ENCODE assay signal across 8 mouse cellular contexts in genomic region chr17:23564368-23564715, GRCm38 (mm10). TPM values are rescaled to one million over a fixed set of nuclear protein-coding genes. Genes with fewer than 3 reads are reported as not detected.
DNase-seq lines count a peak whose midpoint lies in the region; ATAC-seq and TF ChIP-seq lines count a peak whose summit lies in the region.

No protein-coding gene starts in this region.

- peak overlapping the region; percentile 80 for H3K4me3 ChIP-seq in kidney, embryonic 14.5 days (ENCODE audit: low read length)
- H3K4me3 ChIP-seq in bone marrow macrophage, adult 2 months (ENCODE audit: insufficient read depth, low read length), result peak overlapping the region; percentile 78
- peak overlapping the region; percentile 78 for H3K4me3 ChIP-seq in hindbrain, embryonic 12.5 days
- H3K4me3 ChIP-seq in midbrain, embryonic 11.5 days (ENCODE audit: low read depth, low read length), result peak overlapping the region; percentile 75

- peak overlapping the region; percentile 94 for H3K9ac ChIP-seq in kidney, embryonic 14.5 days (ENCODE audit: low read depth, low read length)
- H3K9ac ChIP-seq in hindbrain, embryonic 12.5 days, result peak overlapping the region; percentile 94
- peak overlapping the region; percentile 94 for H3K9ac ChIP-seq in midbrain, embryonic 11.5 days (ENCODE audit: low read length)

- H3K4me1 ChIP-seq in kidney, embryonic 14.5 days (ENCODE audit: control insufficient read depth, insufficient read depth, low read length), result peaks cover 9% of the 10 kb centered on the region
- H3K4me1 ChIP-seq in bone marrow macrophage, adult 2 months (ENCODE audit: control insufficient read depth, insufficient read depth, low read length), result peaks cover 6% of the 10 kb centered on the region
- H3K4me1 ChIP-seq in hindbrain, embryonic 12.5 days, result peaks cover 13% of the 10 kb centered on the region
- peaks cover 8% of the 10 kb centered on the region for H3K4me1 ChIP-seq in midbrain, embryonic 11.5 days (ENCODE audit: control insufficient read depth, insufficient read depth, low read length)

- H3K4me2 ChIP-seq in kidney, embryonic 14.5 days (replicated peaks; ENCODE audit: low read depth, low read length), result peak overlapping the region; percentile 75
- H3K4me2 ChIP-seq in hindbrain, embryonic 12.5 days (replicated peaks), result peak overlapping the region; percentile 78
- peak overlapping the region; percentile 77 for H3K4me2 ChIP-seq in midbrain, embryonic 11.5 days

- DNase-seq in kidney, postnatal 25 days, result no peak
- DNase-seq in midbrain, embryonic 11.5 days (ENCODE audit: low spot score, missing footprints), result no peak
- no peak for DNase-seq in Muller cell, postnatal 12 days (ENCODE audit: inconsistent ontology term)
- no peak for DNase-seq in thymus, postnatal 25 days
- DNase-seq in T-cell, adult 2 months (ENCODE audit: low spot score), result no peak

- ATAC-seq in kidney, embryonic 14.5 days (ENCODE audit: low FRiP score, low TSS enrichment), result peak; percentile 82
- peak; percentile 87 for ATAC-seq in hindbrain, embryonic 12.5 days (ENCODE audit: low FRiP score)
- peak; percentile 83 for ATAC-seq in midbrain, embryonic 11.5 days (ENCODE audit: low FRiP score)

- TF ChIP-seq POLR2A in bone marrow macrophage, adult 2 months (IDR thresholded peaks at IDR 0.05; ENCODE audit: borderline replicate concordance, low read depth, low read length), result no peak

- 0 out of 2 replicates have a peak, but pooled peaks have one; percentile 6 for TF ChIP-seq CTCF in bone marrow macrophage, adult 2 months (IDR thresholded peaks at IDR 0.05; ENCODE audit: low read depth, low read length)

- peak overlapping the region; percentile 92 for H3K27ac ChIP-seq in kidney, embryonic 14.5 days (ENCODE audit: low read depth, low read length)
- H3K27ac ChIP-seq in bone marrow macrophage, adult 2 months (ENCODE audit: insufficient read depth, low read depth, low read length), result peak overlapping the region; percentile 63; the same call in 1 of the 2 replicates
- H3K27ac ChIP-seq in hindbrain, embryonic 12.5 days, result peak overlapping the region; percentile 94
- peak overlapping the region; percentile 84 for H3K27ac ChIP-seq in midbrain, embryonic 11.5 days (ENCODE audit: low read depth, low read length)

- 1% methylated on average over 8 of the region's 8 CpGs for WGBS in kidney, embryonic 14.5 days
- 2% methylated on average over 8 of the region's 8 CpGs for WGBS in hindbrain, embryonic 12.5 days
- 2% methylated on average over 8 of the region's 8 CpGs for WGBS in midbrain, embryonic 11.5 days

- H3K36me3 ChIP-seq in kidney, embryonic 14.5 days (ENCODE audit: control insufficient read depth, insufficient read depth, low read length), result peaks cover 13% of the 10 kb centered on the region
- peaks cover 17% of the 10 kb centered on the region for H3K36me3 ChIP-seq in hindbrain, embryonic 12.5 days
- peaks cover 7% of the 10 kb centered on the region; the same call in 1 of the 2 replicates for H3K36me3 ChIP-seq in midbrain, embryonic 11.5 days (ENCODE audit: control insufficient read depth, insufficient read depth, low read length)

- no peaks in the 10 kb centered on the region for H3K27me3 ChIP-seq in kidney, embryonic 14.5 days (ENCODE audit: control insufficient read depth, insufficient read depth, low read length)
- H3K27me3 ChIP-seq in hindbrain, embryonic 12.5 days, result no peaks in the 10 kb centered on the region
- H3K27me3 ChIP-seq in midbrain, embryonic 11.5 days (ENCODE audit: control insufficient read depth, insufficient read depth, low read length), result no peaks in the 10 kb centered on the region

- H3K9me3 ChIP-seq in kidney, embryonic 14.5 days (ENCODE audit: control insufficient read depth, low read length), result no peaks in the 10 kb centered on the region
- H3K9me3 ChIP-seq in hindbrain, embryonic 12.5 days (replicated peaks), result no peaks in the 10 kb centered on the region
- H3K9me3 ChIP-seq in midbrain, embryonic 11.5 days (ENCODE audit: control insufficient read depth, low read length), result no peaks in the 10 kb centered on the region

RNA-seq across cellular contexts. Expression of gene Zfp213, which starts 0.3 kb away (rescaled TPM):
- polyA plus RNA-seq in kidney, embryonic 14.5 days (2014; fragmentation: Nextera tagmentation; extraction: Ambion mirVana), result 19.5 and 24.9 TPM in 2 replicates
- polyA plus RNA-seq in bone marrow macrophage, adult 2 months (2012; ENCODE audit: insufficient read depth, insufficient read length, missing spikeins), result 2.6 and 4.1 TPM in 2 replicates
- 20.8 and 21.3 TPM in 2 replicates for polyA plus RNA-seq in hindbrain, embryonic 12.5 days (2016; fragmentation: Nextera tagmentation; extraction: Ambion mirVana)
- polyA plus RNA-seq in midbrain, embryonic 11.5 days (2014; fragmentation: Nextera tagmentation; extraction: Ambion mirVana), result 17.5 and 19.9 TPM in 2 replicates

RNA-seq across cellular contexts. Expression of gene Zfp13, which starts 34.9 kb away (rescaled TPM):
- 15.3 and 19.1 TPM in 2 replicates for polyA plus RNA-seq in kidney, embryonic 14.5 days (2014; fragmentation: Nextera tagmentation; extraction: Ambion mirVana)
- 1.2 and 1.3 TPM in 2 replicates for polyA plus RNA-seq in bone marrow macrophage, adult 2 months (2012; ENCODE audit: insufficient read depth, insufficient read length, missing spikeins)
- 24.9 and 26.1 TPM in 2 replicates for polyA plus RNA-seq in hindbrain, embryonic 12.5 days (2016; fragmentation: Nextera tagmentation; extraction: Ambion mirVana)
- 16.3 and 16.5 TPM in 2 replicates for polyA plus RNA-seq in midbrain, embryonic 11.5 days (2014; fragmentation: Nextera tagmentation; extraction: Ambion mirVana)

RNA-seq across cellular contexts. Expression of gene Zscan10, which starts 36.3 kb away (rescaled TPM):
- 0.29 and 0.45 TPM in 2 replicates for polyA plus RNA-seq in kidney, embryonic 14.5 days (2014; fragmentation: Nextera tagmentation; extraction: Ambion mirVana)
- not detected in 2 replicates for polyA plus RNA-seq in bone marrow macrophage, adult 2 months (2012; ENCODE audit: insufficient read depth, insufficient read length, missing spikeins)
- polyA plus RNA-seq in hindbrain, embryonic 12.5 days (2016; fragmentation: Nextera tagmentation; extraction: Ambion mirVana), result 0.46 and 0.93 TPM in 2 replicates
- polyA plus RNA-seq in midbrain, embryonic 11.5 days (2014; fragmentation: Nextera tagmentation; extraction: Ambion mirVana), result 0.22 TPM in 1 of 2 replicates, not detected in the other
